Mouse (Mus musculus): ENCODE data around the gene Myo1e.

The Myo1e gene

DNA sequence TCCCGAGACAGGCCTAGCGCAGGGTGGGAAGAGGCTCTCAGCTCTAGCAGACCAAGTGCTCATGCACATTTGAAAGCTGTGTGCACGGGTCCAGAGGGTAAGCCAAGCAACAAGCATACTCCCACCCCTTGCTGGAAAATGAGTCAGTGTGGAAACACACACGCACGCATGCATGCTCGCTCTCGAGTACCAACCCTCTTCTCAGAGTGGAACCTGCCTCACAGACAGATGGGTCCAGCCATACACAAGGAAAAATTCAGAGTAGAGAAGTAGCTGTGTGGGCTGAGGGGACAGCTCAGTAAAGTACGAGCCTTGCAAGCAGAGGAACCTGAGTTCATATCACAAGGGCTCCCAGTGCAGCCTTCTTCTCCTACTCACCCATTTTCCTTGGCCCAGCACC, 202.6 kb downstream of the Myo1e start:
- no peak for DNase-seq (ENCODE audit: extremely low spot score)

DNA sequence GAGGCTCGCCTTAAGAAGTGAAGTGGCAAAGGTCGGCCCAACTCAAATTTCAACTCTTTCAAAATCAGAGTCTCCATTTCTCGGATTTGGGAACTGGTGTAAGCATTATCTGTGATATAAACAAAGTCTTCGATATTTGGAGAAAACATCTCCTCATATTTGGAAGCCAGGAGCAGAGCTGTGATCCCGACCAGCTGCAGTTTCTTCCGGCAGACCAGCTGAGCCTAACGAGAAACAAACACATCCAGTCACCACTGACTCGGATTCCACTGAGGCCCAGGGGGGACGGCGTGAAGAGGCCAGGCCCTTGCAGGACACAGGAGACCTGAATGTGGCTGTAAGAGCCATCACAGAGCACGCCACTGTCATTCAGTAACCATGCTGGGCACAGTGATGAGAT, 203.5 kb downstream of the Myo1e start:
- DNase-seq (ENCODE audit: extremely low spot score) = no peak

DNA sequence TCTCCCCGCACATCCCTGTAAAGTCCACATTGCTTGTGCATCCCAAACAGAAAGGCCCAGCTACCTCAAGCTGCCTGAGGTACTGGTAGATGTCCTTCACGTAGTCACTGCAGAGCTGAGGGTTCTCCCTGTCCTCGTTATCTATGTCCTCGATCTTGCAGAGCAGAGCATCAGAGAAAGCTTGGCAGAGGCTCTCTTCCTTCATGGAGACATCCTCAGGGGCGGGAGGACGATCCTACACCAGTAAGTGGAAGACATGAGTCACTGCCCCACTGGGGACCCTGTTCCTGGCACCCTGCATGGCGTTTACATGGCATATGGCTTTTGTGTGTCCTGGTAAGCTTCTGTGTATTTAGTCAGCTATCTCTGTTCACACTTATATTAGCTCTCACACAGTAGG, 205.9 kb downstream of the Myo1e start:
- no peak for DNase-seq (ENCODE audit: extremely low spot score)

DNA sequence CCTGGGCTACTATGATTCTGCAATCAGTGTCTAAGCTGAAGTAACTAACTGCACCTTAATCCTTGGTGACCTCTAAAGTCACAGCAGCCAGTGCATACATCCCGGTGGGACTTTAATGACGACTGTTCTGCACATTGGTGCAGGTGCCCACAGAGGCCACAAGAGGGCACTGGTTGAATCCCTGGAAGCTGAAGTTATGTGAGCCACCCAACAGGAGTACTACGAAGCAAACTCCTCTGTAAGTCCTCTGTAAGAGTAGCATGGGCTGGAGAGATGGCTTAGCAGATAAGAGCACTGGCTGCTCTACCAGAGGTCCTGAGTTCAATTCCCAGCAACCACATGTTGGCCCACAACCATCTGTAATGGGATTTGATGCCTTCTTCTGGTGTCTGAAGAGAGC, 209.3 kb downstream of the Myo1e start:
- no peak for DNase-seq (ENCODE audit: extremely low spot score)

DNA sequence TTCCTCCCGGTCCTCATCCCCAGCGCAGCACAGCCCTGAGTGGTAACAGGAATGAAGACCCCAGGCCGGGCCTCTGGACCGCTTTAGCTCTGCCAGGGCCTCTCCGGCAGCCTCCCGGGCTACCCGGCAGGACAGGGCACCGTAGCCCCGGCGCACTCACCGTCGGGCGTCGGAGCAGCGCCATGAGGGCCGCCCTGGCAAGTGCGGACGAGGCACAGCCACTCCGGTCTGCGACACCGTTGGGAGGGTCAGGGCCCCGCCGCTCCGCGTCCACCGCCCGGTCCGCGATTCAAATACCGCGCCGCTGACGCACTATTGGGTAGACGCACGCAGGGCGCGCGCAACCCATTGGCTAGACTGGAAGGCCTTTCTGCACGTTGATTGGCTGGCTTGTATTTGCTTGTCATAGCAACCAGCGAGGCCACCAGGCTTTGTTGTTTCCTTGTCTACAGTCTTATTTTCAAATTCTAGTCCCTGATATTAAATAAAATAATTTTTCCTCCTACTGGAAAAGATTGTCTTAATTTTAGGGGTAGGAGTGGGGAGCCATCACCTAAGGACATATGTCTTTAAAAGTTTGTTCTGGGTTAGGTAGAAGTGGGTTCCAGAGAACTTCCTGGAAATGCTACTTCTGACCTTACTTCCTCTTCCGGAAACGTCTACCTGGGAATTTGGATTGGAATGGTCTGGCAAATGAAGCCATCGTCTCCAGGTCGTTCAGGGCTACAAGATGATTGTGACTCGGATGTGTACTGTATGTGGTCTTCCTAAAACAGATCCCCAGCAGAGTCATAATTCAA, 214.3 kb downstream of the Myo1e start, which contains the start of gene Ccnb2:
Gene Ccnb2, minus strand, starts transcription at position 291 of the 800 bp plus-strand sequence.
- DNase-seq (ENCODE audit: extremely low spot score) = peak; percentile 91

DNA sequence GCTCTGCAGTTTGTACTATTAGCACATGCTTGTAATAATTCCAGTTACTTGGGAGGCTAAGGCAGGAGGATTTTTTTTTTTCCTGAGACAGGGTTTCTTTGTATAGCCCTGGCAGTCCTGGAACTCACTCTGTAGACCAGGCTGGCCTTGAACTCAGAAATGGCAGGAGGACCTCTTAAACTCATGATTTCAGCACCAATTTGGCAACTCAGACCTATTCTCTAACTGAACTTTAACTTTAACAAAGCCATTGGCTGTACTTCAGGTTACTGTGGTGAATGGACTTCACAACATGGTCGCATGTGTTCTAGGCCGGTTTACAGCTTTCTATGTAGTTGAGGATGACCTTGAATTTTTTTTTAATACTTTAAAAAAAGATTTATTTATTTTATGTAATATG, 215.5 kb downstream of the Myo1e start:
- no peak for DNase-seq (ENCODE audit: extremely low spot score)

DNA sequence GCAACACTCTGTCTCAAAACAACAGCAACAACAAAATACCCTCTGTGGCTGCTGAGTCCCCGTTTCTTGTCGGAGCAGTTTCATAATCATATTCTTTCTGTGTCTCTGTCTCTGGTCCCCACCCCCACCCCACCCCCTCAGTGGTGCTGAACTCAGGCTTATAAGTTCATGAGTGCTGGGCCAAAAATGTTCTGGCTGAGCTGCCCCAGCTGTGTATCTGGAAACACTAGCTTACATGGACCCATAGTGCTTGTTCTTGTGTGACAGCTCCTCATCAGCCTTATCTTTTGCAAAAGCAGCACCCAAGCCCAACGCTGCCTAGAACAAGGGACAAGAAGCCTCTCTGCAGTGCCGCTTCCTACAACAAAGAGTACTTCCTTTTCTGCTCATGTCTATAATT, 232.8 kb downstream of the Myo1e start:
- DNase-seq (ENCODE audit: extremely low spot score) = no peak

DNA sequence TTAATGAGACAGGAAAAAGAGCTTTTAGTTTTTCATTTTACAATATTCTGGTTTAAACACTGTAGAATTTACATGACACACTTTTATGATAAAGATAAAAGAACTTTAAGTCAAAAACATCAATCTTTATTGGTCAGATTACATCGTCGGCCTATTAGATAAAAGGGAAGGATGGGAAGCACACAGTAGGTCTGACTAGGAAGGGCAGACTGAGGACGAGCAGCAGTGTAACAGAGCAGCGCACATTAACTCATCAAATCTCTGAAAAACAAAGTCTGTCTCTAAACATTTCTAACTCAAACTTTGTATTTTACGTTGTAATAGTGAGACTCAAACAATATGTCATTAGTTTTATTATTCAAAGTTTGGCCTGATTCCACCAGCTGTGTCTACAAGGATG, 241.9 kb downstream of the Myo1e start:
- no peak for DNase-seq (ENCODE audit: extremely low spot score)
